Mouse (Mus musculus) liver, embryonic 14.5 days (tissue): Measurements from ENCODE around the gene Sfmbt2. TPM values are rescaled to one million over a fixed set of nuclear protein-coding genes. Genes with fewer than 3 reads are reported as not detected.

ENCODE experiments used
- ATAC-seq: fragments of 200-750 bp; cut with Nextera tagmentation; 2 replicates; pipeline ENCODE4 v1.8.0; 2017; ENCODE audit warnings: moderate number of reproducible peaks, mild to moderate bottlenecking, moderate library complexity; ENCODE audit not compliant: insufficient read depth
- DNase-seq, 3 experiments: peaks; one replicate each; pipeline ENCODE4 v3.0.0-alpha.2; 2012 to 2013; ENCODE audit warnings: low read depth in 3 of 3, low spot score in 3 of 3
- H3K27ac ChIP-seq: fragments of 300-500 bp; sonication (generic); 2 replicates; pipeline ENCODE4 v1.5.1; 2014; ENCODE audit warnings: moderate library complexity, mild to moderate bottlenecking, control low read depth, inconsistent platforms
- H3K27me3 ChIP-seq: fragments of 300-500 bp; sonication (generic); 2 replicates; pipeline ENCODE4 v1.6.1; 2014; ENCODE audit warnings: mild to moderate bottlenecking, low read length, moderate library complexity; ENCODE audit not compliant: control insufficient read depth, insufficient read depth
- H3K36me3 ChIP-seq: fragments of 300-500 bp; sonication (generic); replicated peaks from 2 replicates; pipeline ENCODE4 v1.6.1; 2014; ENCODE audit warnings: low read depth; ENCODE audit not compliant: control insufficient read depth, insufficient read depth
- H3K4me1 ChIP-seq, 2 experiments: fragments of 200-500 bp in 1 of 2; fragments of 300-500 bp in 1 of 2; sonication (generic) in 1 of 2; replicated peaks; 2 replicates each; pipeline ENCODE4 v1.6.1; 2012 to 2014; ENCODE audit warnings: antibody characterized with exemption in 1 of 2, inconsistent platforms in 1 of 2, low read length in 1 of 2; ENCODE audit not compliant: control insufficient read depth in 2 of 2, insufficient read depth in 2 of 2
- H3K4me2 ChIP-seq: fragments of 300-500 bp; sonication (generic); 2 replicates; pipeline ENCODE4 v1.6.1; 2014; ENCODE audit warnings: low read depth, mild to moderate bottlenecking, control low read depth, moderate library complexity
- H3K4me3 ChIP-seq, 2 experiments: fragments of 200-500 bp in 1 of 2; fragments of 300-500 bp in 1 of 2; sonication (generic) in 1 of 2; 2 replicates each; pipeline ENCODE4 v1.5.1; 2012 to 2014; ENCODE audit warnings: low read depth in 2 of 2, low read length in 2 of 2, mild to moderate bottlenecking in 2 of 2, control low read depth in 1 of 2, inconsistent platforms in 1 of 2, moderate library complexity in 1 of 2; ENCODE audit not compliant: insufficient read depth in 1 of 2
- H3K9ac ChIP-seq: fragments of 300-500 bp; sonication (generic); replicated peaks from 2 replicates; pipeline ENCODE4 v1.6.1; 2014; ENCODE audit warnings: mild to moderate bottlenecking, control low read depth, moderate library complexity
- H3K9me3 ChIP-seq: fragments of 300-500 bp; sonication (generic); 2 replicates; pipeline ENCODE4 v1.6.1; 2016; ENCODE audit warnings: low read length, mixed read lengths; ENCODE audit not compliant: control insufficient read depth
- CTCF ChIP-seq: IDR thresholded peaks from 2 replicates; pipeline ENCODE4 v1.5.1; 2016; ENCODE audit warnings: antibody characterized with exemption, low read depth, control low read depth
- EP300 ChIP-seq: IDR thresholded peaks from 2 replicates; pipeline ENCODE4 v1.6.1; 2016; ENCODE audit warnings: antibody characterized with exemption, low read depth
- WGBS: fragments of 180-500 bp; shearing (Covaris S2); extraction: QIAGEN DNeasy Blood & Tissue Kit; methylation state at CpG from one replicate; pipeline ENCODE4 v1.1.7; 2014; ENCODE audit not compliant: insufficient replicate concordance; 5-methylcytosine and 5-hydroxymethylcytosine counted together
- polyA plus RNA-seq, 2 experiments: library from polyadenylated mRNA; depleted of rRNA in 1 of 2; stranded (reverse) in 1 of 2; unstranded in 1 of 2; fragments of >200 nt; fragmentation: Nextera tagmentation in 1 of 2; extraction: Ambion mirVana in 1 of 2; gene quantifications; 2 replicates each; pipeline versions ENCODE4 v1.2.1 to v1.2.3; 2012 to 2014

Gene Sfmbt2
- polyA plus RNA-seq, 2 experiments = 0.17 to 0.37 TPM

- TF ChIP-seq EP300 (no peak), CTCF (no peak)
- Histone ChIP-seq H3K27ac (no peak overlapping the region), H3K27me3 (no peaks in the 10 kb centered on the region), H3K4me2 (no peak overlapping the region), H3K9ac (no peak overlapping the region), H3K9me3 (no peaks in the 10 kb centered on the region), H3K4me3 (no peak overlapping the region), H3K4me1 (no peaks in the 10 kb centered on the region), H3K36me3 (no peaks in the 10 kb centered on the region)
- no peak for DNase-seq
- ATAC-seq = no peak
- WGBS = 59% methylated on average over 5 of the region's 5 CpGs
Observed at GRCm38 (mm10) chr2:10521719-10522415, 151.6 kb downstream of the Sfmbt2 start.

GRCm38 (mm10) chr2:10525622-10526021, 155.3 kb downstream of the Sfmbt2 start:
- DNase-seq = no peak
- TF ChIP-seq CTCF (no peak), EP300 (no peak)
- Histone ChIP-seq H3K4me1 (no peaks in the 10 kb centered on the region), H3K27ac (no peak overlapping the region), H3K36me3 (no peaks in the 10 kb centered on the region), H3K9me3 (no peaks in the 10 kb centered on the region), H3K4me3 (no peak overlapping the region), H3K9ac (no peak overlapping the region), H3K4me2 (no peak overlapping the region), H3K27me3 (no peaks in the 10 kb centered on the region)
- WGBS = 71% methylated on average over 7 of the region's 7 CpGs
- no peak for ATAC-seq

DNA sequence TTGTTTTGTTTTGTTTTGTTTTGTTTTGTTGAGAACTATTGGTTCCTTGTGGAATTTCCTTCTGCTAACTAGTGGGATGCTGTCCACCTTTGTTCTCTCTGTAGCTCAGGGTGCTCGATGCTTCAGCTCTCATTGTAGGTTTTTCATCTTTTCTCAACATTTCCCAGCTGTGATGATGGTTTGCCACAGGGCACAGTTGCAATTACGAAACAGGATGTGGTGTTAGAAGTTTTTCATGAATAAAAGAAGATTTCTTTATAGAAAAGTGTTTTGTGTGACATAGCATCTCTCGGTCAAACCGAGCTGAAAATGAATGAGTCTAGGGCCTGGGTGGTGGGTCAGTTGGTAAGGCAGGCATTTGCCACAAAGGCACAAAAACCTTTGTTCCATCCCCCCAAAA, 171.5 kb downstream of the Sfmbt2 start:
- Histone ChIP-seq H3K4me3 (no peak overlapping the region), H3K27me3 (no peaks in the 10 kb centered on the region), H3K27ac (no peak overlapping the region), H3K36me3 (no peaks in the 10 kb centered on the region), H3K4me1 (no peaks in the 10 kb centered on the region), H3K4me2 (no peak overlapping the region), H3K9me3 (no peaks in the 10 kb centered on the region), H3K9ac (no peak overlapping the region)
- ATAC-seq = no peak
- DNase-seq = no peak
- no peak for TF ChIP-seq EP300
- TF ChIP-seq CTCF = no peak
- WGBS = 50% methylated on average over 4 of the region's 4 CpGs

GRCm38 (mm10) chr2:10542388-10542787, 172.1 kb downstream of the Sfmbt2 start:
- TF ChIP-seq CTCF (no peak), EP300 (no peak)
- 62% methylated on average over 7 of the region's 7 CpGs for WGBS

GRCm38 (mm10) chr2:10558816-10559215, 188.5 kb downstream of the Sfmbt2 start:
- H3K4me2 ChIP-seq = no peak overlapping the region
- WGBS = 35% methylated on average over 1 of the region's 1 CpGs
- no peak for DNase-seq

More at GRCm38 (mm10) chr2:10542388-10542787, 172.1 kb downstream of the Sfmbt2 start:
- Histone ChIP-seq H3K27me3 (no peaks in the 10 kb centered on the region), H3K36me3 (no peaks in the 10 kb centered on the region), H3K9me3 (no peaks in the 10 kb centered on the region), H3K27ac (no peak overlapping the region), H3K4me1 (no peaks in the 10 kb centered on the region), H3K4me3 (no peak overlapping the region), H3K9ac (no peak overlapping the region), H3K4me2 (no peak overlapping the region)
- DNase-seq = no peak
- no peak for ATAC-seq

More at GRCm38 (mm10) chr2:10558816-10559215, 188.5 kb downstream of the Sfmbt2 start:
- Histone ChIP-seq H3K9me3 (no peaks in the 10 kb centered on the region), H3K9ac (no peak overlapping the region), H3K27ac (no peak overlapping the region), H3K27me3 (no peaks in the 10 kb centered on the region), H3K4me1 (no peaks in the 10 kb centered on the region), H3K4me3 (no peak overlapping the region), H3K36me3 (no peaks in the 10 kb centered on the region)
- TF ChIP-seq CTCF (no peak), EP300 (no peak)
- no peak for ATAC-seq
